Mouse (Mus musculus) gastrocnemius, postnatal 10 days (tissue): ENCODE data around the gene Tll2. TPM values are rescaled to one million over a fixed set of nuclear protein-coding genes. Genes with fewer than 3 reads are reported as not detected.

Experiments
- DNase-seq: peaks from one replicate; pipeline ENCODE4 v3.0.0; 2021; ENCODE audit warnings: mixed read lengths
- long read RNA-seq, 2 experiments: library from polyadenylated mRNA; stranded (forward); transcript quantifications; one replicate each; pipeline ENCODE4 v2.0.0; 2021
- total RNA-seq, 2 experiments: library from RNA; stranded (reverse); gene quantifications; 2 replicates each; pipeline ENCODE4 v1.2.3; 2021

The Tll2 gene
- total RNA-seq = under 1 TPM; 0.42 to 0.52 TPM
- long read RNA-seq, experiment 1 = 0 reads
- long read RNA-seq, experiment 2 = 0 reads

- DNase-seq = peak; percentile 49
These were observed at the start of gene Tll2 for GRCm38 (mm10) chr19:41206811-41207344. TSS of gene Tll2 (minus strand) at chr19:41206835.

GRCm38 (mm10) chr19:41254584-41254983, 47.9 kb upstream of the Tll2 start:
- DNase-seq = no peak

GRCm38 (mm10) chr19:41248968-41249367, 42.3 kb upstream of the Tll2 start:
- no peak for DNase-seq

GRCm38 (mm10) chr19:41248271-41248670, 41.6 kb upstream of the Tll2 start:
- DNase-seq = no peak

GRCm38 (mm10) chr19:41246271-41246670, 39.6 kb upstream of the Tll2 start:
- no peak for DNase-seq

- DNase-seq = peak; percentile 64
These were observed 37.9 kb upstream of the Tll2 start for GRCm38 (mm10) chr19:41244581-41244980.

- DNase-seq = no peak
These were observed 35.4 kb upstream of the Tll2 start for GRCm38 (mm10) chr19:41241997-41242396.

- no peak for DNase-seq
These were observed 27.1 kb upstream of the Tll2 start for GRCm38 (mm10) chr19:41233698-41234097.

GRCm38 (mm10) chr19:41208326-41208725, 1.7 kb upstream of the Tll2 start:
- DNase-seq = no peak

- DNase-seq = no peak
These were observed 409 bp downstream of the Tll2 start for GRCm38 (mm10) chr19:41206041-41206810.

GRCm38 (mm10) chr19:41204159-41205081, 2.2 kb downstream of the Tll2 start:
- DNase-seq = no peak

- DNase-seq = no peak
These were observed 9.0 kb downstream of the Tll2 start for GRCm38 (mm10) chr19:41197606-41198005.

- no peak for DNase-seq
These were observed 13.3 kb downstream of the Tll2 start for GRCm38 (mm10) chr19:41193379-41193778.

GRCm38 (mm10) chr19:41192953-41193352, 13.7 kb downstream of the Tll2 start:
- DNase-seq = no peak

- no peak for DNase-seq
These were observed 14.9 kb downstream of the Tll2 start for GRCm38 (mm10) chr19:41191724-41192123.

- no peak for DNase-seq
These were observed 15.7 kb downstream of the Tll2 start for GRCm38 (mm10) chr19:41190876-41191434.

- no peak for DNase-seq
These were observed 29.3 kb downstream of the Tll2 start for GRCm38 (mm10) chr19:41177331-41177730.

- no peak for DNase-seq
These were observed 29.8 kb downstream of the Tll2 start for GRCm38 (mm10) chr19:41176881-41177280.

- no peak for DNase-seq
These were observed 40.8 kb downstream of the Tll2 start for GRCm38 (mm10) chr19:41165914-41166235.

GRCm38 (mm10) chr19:41165144-41165913, 41.3 kb downstream of the Tll2 start:
- DNase-seq = no peak

- DNase-seq = no peak
These were observed 42.1 kb downstream of the Tll2 start for GRCm38 (mm10) chr19:41164447-41165095.
